Mouse (Mus musculus) heart, postnatal 0 days (tissue): ENCODE results near the gene Bcan. TPM values are rescaled to one million over a fixed set of nuclear protein-coding genes. Genes with fewer than 3 reads are reported as not detected.

Source experiments
- ATAC-seq: fragments of 200-750 bp; cut with Nextera tagmentation; 2 replicates; pipeline ENCODE4 v1.8.0; 2017; ENCODE audit warnings: low read depth, moderate number of reproducible peaks, moderate library complexity; ENCODE audit not compliant: insufficient read depth
- DNase-seq: peaks from one replicate; pipeline ENCODE4 v3.0.0-alpha.2; 2016; ENCODE audit warnings: low spot score
- H3K27ac ChIP-seq: fragments of 300-500 bp; sonication (generic); 2 replicates; pipeline ENCODE4 v1.5.1; 2014; ENCODE audit warnings: low read depth, mild to moderate bottlenecking
- H3K27me3 ChIP-seq: fragments of 300-500 bp; sonication (generic); 2 replicates; pipeline ENCODE4 v1.6.1; 2014; ENCODE audit warnings: low read length, mixed read lengths; ENCODE audit not compliant: control insufficient read depth, insufficient read depth
- H3K36me3 ChIP-seq: fragments of 300-500 bp; sonication (generic); replicated peaks from 2 replicates; pipeline ENCODE4 v1.6.1; 2014; ENCODE audit warnings: low read length, mixed read lengths; ENCODE audit not compliant: control insufficient read depth, insufficient read depth
- H3K4me1 ChIP-seq: fragments of 300-500 bp; sonication (generic); 2 replicates; pipeline ENCODE4 v1.6.1; 2014; ENCODE audit warnings: antibody characterized with exemption; ENCODE audit not compliant: control insufficient read depth, insufficient read depth
- H3K4me2 ChIP-seq: fragments of 300-500 bp; sonication (generic); 2 replicates; pipeline ENCODE4 v1.6.1; 2014; ENCODE audit warnings: low read depth, mild to moderate bottlenecking, low read length, moderate library complexity
- H3K4me3 ChIP-seq: fragments of 300-500 bp; sonication (generic); 2 replicates; pipeline ENCODE4 v1.5.1; 2014; ENCODE audit warnings: low read depth, low read length
- H3K9ac ChIP-seq: fragments of 300-500 bp; sonication (generic); replicated peaks from 2 replicates; pipeline ENCODE4 v1.6.1; 2014; ENCODE audit warnings: low read depth, low read length, mixed read lengths
- H3K9me3 ChIP-seq: fragments of 300-500 bp; sonication (generic); replicated peaks from 2 replicates; pipeline ENCODE4 v1.6.1; 2016; ENCODE audit warnings: low read length; ENCODE audit not compliant: control insufficient read depth
- CTCF ChIP-seq: IDR thresholded peaks from 2 replicates; pipeline ENCODE4 v1.5.1; 2016; ENCODE audit warnings: antibody characterized with exemption, control low read depth, low read depth
- EP300 ChIP-seq: IDR thresholded peaks from 2 replicates; pipeline ENCODE4 v1.6.1; 2016; ENCODE audit warnings: antibody characterized with exemption, low read depth
- WGBS: fragments of 180-500 bp; shearing (Covaris S2); extraction: QIAGEN DNeasy Blood & Tissue Kit; methylation state at CpG from one replicate; pipeline ENCODE4 v1.1.7; 2014; 5-methylcytosine and 5-hydroxymethylcytosine counted together
- polyA plus RNA-seq: library from polyadenylated mRNA; unstranded; fragments of >200 nt; fragmentation: Nextera tagmentation; extraction: Ambion mirVana; gene quantifications from 2 replicates; pipeline ENCODE4 v1.2.1, GENCODE M21; 2015
- total RNA-seq: library from RNA; depleted of rRNA; stranded (reverse); fragments of >200 nt; gene quantifications from 2 replicates; pipeline ENCODE4 v1.2.3, GENCODE M21; 2014; ENCODE audit warnings: low replicate concordance

Gene Bcan
- total and polyA plus RNA-seq, 2 experiments from 2014 or later = not detected

DNA sequence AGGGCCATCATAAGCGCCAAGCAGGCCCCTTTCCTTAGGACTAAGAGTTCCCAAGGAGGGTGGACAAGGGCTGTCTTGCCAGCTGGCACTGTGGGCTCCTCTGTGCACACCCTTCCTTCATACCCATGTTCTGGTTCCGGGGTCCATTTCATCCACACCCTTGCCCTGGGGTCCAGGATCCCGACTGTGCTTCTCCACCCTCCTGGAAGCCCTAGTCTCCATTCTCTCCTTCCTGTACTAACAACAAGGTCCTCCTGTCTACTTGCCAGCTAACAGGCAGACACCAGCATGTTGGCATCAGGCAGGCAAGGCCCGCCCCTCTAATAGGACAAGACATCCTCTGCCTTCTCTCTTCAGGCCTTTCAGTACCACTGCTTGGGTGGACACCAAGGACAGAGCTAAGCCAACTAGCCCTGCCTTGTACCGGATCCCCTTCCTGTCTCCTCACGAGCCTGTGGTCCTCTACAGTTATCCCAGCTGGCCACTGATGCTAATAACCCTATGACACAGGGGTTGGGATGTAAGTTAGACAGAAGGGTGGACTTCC lies 18.7 kb downstream of the Bcan start:
- TF ChIP-seq CTCF (no peak), EP300 (no peak)
- no peaks in the 10 kb centered on the region for H3K36me3 ChIP-seq
- no peak overlapping the region for H3K9ac ChIP-seq
- peaks cover 44% of the 10 kb centered on the region for H3K4me1 ChIP-seq
- DNase-seq = no peak
- ATAC-seq = no peak
- H3K4me2 ChIP-seq = no peak overlapping the region
- no peak overlapping the region for H3K4me3 ChIP-seq
- WGBS = 79% methylated on average over 6 of the region's 6 CpGs
- H3K9me3 ChIP-seq = no peaks in the 10 kb centered on the region
- peak overlapping the region; percentile 91; the same call in 1 of the 2 replicates for H3K27ac ChIP-seq
- no peaks in the 10 kb centered on the region for H3K27me3 ChIP-seq

DNA sequence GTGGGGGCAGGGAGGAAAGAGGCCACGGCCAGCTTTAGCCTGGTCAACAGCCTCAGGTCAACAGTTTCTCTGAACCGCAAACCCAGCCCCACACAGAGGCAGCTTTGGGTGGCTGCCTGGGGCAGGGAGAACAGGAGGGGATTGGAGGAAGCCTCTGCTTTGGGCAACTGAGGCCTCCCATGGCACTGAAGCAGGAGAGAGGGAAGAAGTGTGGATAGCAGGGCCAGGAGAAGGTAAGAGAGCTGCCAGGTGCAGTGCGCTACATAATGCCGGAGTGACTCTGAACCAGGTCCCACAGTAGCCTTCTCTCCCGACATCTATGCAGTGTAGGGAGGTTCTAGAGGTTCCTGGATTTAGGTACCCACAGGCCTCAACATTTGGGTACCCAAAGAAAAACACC lies 19.3 kb downstream of the Bcan start:
- DNase-seq = no peak
- 76% methylated on average over 5 of the region's 5 CpGs for WGBS
- Histone ChIP-seq H3K4me3 (no peak overlapping the region), H3K36me3 (no peaks in the 10 kb centered on the region), H3K9me3 (no peaks in the 10 kb centered on the region), H3K27me3 (no peaks in the 10 kb centered on the region), H3K9ac (no peak overlapping the region), H3K4me1 (peaks cover 39% of the 10 kb centered on the region), H3K4me2 (no peak overlapping the region), H3K27ac (no peak overlapping the region)
- no peak for TF ChIP-seq CTCF
- TF ChIP-seq EP300 = no peak
- no peak for ATAC-seq

DNA sequence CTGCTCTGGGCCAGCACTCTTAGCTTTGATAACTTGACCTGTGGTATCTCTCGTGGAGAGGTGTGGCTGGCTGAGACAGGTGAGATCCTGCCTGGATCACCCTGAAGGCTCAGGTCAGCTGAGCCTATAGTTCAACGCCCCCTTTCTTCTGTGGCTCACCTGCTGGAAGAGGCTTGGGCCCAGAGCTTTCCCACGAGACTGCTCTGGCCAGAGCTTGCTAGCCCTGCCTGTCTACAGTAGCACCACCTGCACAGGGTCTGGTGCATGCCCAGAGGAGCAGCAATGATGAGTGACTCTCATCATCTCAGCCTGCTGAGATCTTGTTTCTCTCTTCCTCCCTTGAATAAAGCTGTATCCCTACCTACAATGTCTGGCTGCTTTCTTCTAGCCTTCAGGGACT lies 19.9 kb downstream of the Bcan start:
- no peak for TF ChIP-seq CTCF
- no peak for TF ChIP-seq EP300
- WGBS = 70% methylated on average over 3 of the region's 3 CpGs
- Histone ChIP-seq H3K36me3 (no peaks in the 10 kb centered on the region), H3K9me3 (no peaks in the 10 kb centered on the region), H3K4me1 (peaks cover 32% of the 10 kb centered on the region), H3K4me2 (no peak overlapping the region), H3K4me3 (no peak overlapping the region), H3K27me3 (no peaks in the 10 kb centered on the region), H3K9ac (no peak overlapping the region), H3K27ac (no peak overlapping the region)
- DNase-seq = no peak
- ATAC-seq = no peak

DNA sequence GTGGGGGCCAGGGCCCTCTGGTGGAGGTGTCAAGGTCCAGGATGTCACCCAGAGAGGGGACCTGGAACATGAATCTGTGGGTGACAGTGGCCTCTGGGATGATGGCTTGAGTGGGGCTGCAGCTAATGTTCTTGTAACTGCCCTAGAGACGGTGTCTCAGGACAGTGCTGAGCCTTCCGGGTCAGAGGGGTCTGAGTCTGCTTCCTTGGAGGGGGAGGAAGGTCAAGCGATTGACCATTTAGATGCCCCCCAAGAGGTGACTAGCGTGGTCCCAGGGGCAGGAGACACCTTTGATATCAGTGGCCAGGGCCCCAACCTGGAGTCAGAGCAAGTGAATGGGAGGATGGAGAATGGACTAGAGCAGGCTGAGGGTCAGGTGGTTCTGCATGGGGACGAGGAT lies 20.5 kb downstream of the Bcan start:
- H3K36me3 ChIP-seq = no peaks in the 10 kb centered on the region
- H3K4me1 ChIP-seq = peaks cover 30% of the 10 kb centered on the region
- TF ChIP-seq CTCF = no peak
- TF ChIP-seq EP300 = no peak
- ATAC-seq = no peak
- H3K9me3 ChIP-seq = no peaks in the 10 kb centered on the region
- no peak overlapping the region for H3K4me2 ChIP-seq
- WGBS = 73% methylated on average over 5 of the region's 5 CpGs
- no peaks in the 10 kb centered on the region for H3K27me3 ChIP-seq
- no peak overlapping the region for H3K9ac ChIP-seq
- DNase-seq = no peak
- no peak overlapping the region for H3K27ac ChIP-seq
- H3K4me3 ChIP-seq = no peak overlapping the region

DNA sequence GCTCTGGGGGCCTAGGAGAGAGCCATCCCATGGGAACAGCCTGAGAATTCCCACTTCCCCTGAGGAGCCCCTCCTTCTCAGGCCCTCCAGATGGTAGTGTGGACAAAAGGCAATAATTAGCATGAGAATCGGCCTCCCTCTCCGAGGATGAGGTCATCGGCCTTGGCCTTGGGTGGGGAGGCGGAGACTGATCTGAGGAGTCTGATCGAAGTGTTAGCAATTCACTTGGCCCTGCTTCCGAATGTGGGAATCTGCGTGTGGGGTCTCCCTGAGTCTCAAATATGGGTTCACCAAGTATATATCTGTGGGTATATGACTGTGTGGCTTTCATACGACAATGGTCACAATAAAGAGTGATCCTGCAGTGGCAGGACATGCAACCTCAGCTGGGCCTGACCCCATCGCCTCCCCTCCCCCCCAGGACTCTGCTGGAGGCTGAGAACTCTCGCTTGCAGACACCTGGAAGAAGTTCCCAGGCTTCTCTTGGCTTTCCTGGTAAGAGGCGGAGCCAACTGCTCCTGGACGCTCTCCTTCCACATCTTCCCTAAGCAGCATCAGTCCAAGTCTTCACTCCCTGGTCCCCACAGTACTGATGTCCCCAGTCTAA lies 25.5 kb downstream of the Bcan start:
- Histone ChIP-seq H3K4me3 (peak overlapping the region; percentile 59), H3K36me3 (no peaks in the 10 kb centered on the region), H3K4me1 (0 out of 2 replicates have a peak, but pooled peaks cover 11% of the 10 kb centered on the region), H3K27me3 (peaks cover 28% of the 10 kb centered on the region), H3K27ac (no peak overlapping the region), H3K9me3 (no peaks in the 10 kb centered on the region), H3K9ac (0 out of 2 replicates have a peak overlapping the region, but pooled peaks have one; percentile 8), H3K4me2 (peak overlapping the region; percentile 73)
- TF ChIP-seq EP300 = no peak
- no peak for TF ChIP-seq CTCF
- WGBS = 48% methylated on average over 12 of the region's 12 CpGs
- ATAC-seq (no peak), DNase-seq (no peak)
